Mouse (Mus musculus) olfactory bulb, adult 2 months (tissue): ENCODE data around the gene Psmf1.

ENCODE experiments used
- CTCF ChIP-seq: fragments of 200-500 bp; IDR thresholded peaks from 2 replicates; pipeline ENCODE4 v1.5.1; 2012; ENCODE audit warnings: low read depth, mild to moderate bottlenecking, low read length, moderate library complexity; ENCODE audit not compliant: insufficient read depth
- POLR2A ChIP-seq: fragments of 200-500 bp; IDR thresholded peaks from 2 replicates; pipeline ENCODE4 v1.6.1; 2012; ENCODE audit warnings: mild to moderate bottlenecking, low read depth, low read length, moderate library complexity; ENCODE audit not compliant: insufficient read depth

DNA sequence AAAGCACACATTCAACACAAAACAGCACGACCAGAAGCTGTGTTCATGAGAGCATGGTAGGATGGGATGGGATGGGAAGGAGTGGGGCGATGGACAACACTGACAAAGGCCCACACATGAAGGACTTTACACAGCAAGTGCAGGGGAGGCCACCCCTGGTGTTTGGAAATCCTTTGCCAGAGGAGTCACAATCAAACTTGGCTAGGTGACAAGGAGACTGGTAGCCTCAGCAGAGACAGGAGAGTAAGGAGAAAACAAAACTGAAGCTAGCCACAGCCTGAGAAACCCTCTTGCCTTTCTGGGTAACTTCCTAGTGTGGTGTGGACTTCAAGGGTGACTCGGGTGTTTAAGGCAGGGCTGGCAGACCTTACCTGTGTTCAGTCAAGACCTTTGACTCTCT lies 4.9 kb downstream of the Psmf1 start:
- TF ChIP-seq POLR2A (no peak), CTCF (no peak)
